Mouse (Mus musculus) cortical plate, adult 2 months (tissue): ENCODE results near the gene Traf4. TPM values are rescaled to one million over a fixed set of nuclear protein-coding genes. Genes with fewer than 3 reads are reported as not detected.
A peak's percentile ranks its signal among the peaks of the same experiment; 100 is the strongest.

Source experiments
- H3K27ac ChIP-seq: fragments of 200-500 bp; 2 replicates; pipeline ENCODE4 v1.5.1; 2012; ENCODE audit warnings: low read length, control low read depth, inconsistent platforms; ENCODE audit not compliant: insufficient read depth
- H3K4me1 ChIP-seq: fragments of 200-500 bp; 2 replicates; pipeline ENCODE4 v1.6.1; 2011; ENCODE audit warnings: low read length; ENCODE audit not compliant: control insufficient read depth, insufficient read depth
- H3K4me3 ChIP-seq: fragments of 200-500 bp; 2 replicates; pipeline ENCODE4 v1.5.1; 2011; ENCODE audit warnings: mild to moderate bottlenecking, low read length, control low read depth; ENCODE audit not compliant: insufficient read depth
- CTCF ChIP-seq: fragments of 200-500 bp; IDR thresholded peaks from 2 replicates; pipeline ENCODE4 v1.5.1; 2011; ENCODE audit warnings: mild to moderate bottlenecking, control low read depth, low read length; ENCODE audit not compliant: insufficient read depth; ENCODE audit errors: extremely low read depth
- POLR2A ChIP-seq: fragments of 200-500 bp; IDR thresholded peaks from 2 replicates; pipeline ENCODE4 v1.6.1; 2011; ENCODE audit warnings: mild to moderate bottlenecking, low read length, control low read depth; ENCODE audit not compliant: insufficient read depth; ENCODE audit errors: extremely low read depth
- polyA plus RNA-seq: library from polyadenylated mRNA; depleted of rRNA; stranded (reverse); fragments of >200 nt; gene quantifications from 2 replicates; pipeline ENCODE4 v1.2.3, GENCODE M21; 2012; rRNA removed

Gene Traf4
- polyA plus RNA-seq, result 17.1 and 19.6 TPM in 2 replicates

- H3K4me1 ChIP-seq, result no peaks in the 10 kb centered on the region
- peak within 1 kb of the TSS; percentile 70 for H3K4me3 ChIP-seq
- TF ChIP-seq CTCF, result no peak
- no peak for TF ChIP-seq POLR2A
- peak within 1 kb of the TSS; percentile 82 for H3K27ac ChIP-seq
Observed at GRCm38 (mm10) chr11:78164924-78165760, at the start of gene Traf4. TSS of gene Traf4 (minus strand) at chr11:78165589.

GRCm38 (mm10) chr11:78213086-78213817, 47.9 kb upstream of the Traf4 start:
- Histone ChIP-seq H3K4me3 (no peak overlapping the region), H3K4me1 (no peaks in the 10 kb centered on the region), H3K27ac (no peak overlapping the region)
- TF ChIP-seq CTCF (no peak), POLR2A (no peak)

- no peaks in the 10 kb centered on the region for H3K4me1 ChIP-seq
- H3K27ac ChIP-seq, result no peak overlapping the region
- no peak overlapping the region for H3K4me3 ChIP-seq
- TF ChIP-seq CTCF (no peak), POLR2A (no peak)
Observed at GRCm38 (mm10) chr11:78211513-78211912, 46.1 kb upstream of the Traf4 start.

GRCm38 (mm10) chr11:78210615-78211014, 45.2 kb upstream of the Traf4 start:
- no peak overlapping the region for H3K4me3 ChIP-seq
- no peak for TF ChIP-seq CTCF
- TF ChIP-seq POLR2A, result no peak
- H3K4me1 ChIP-seq, result 0 out of 2 replicates have a peak, but pooled peaks cover 2% of the 10 kb centered on the region
- no peak overlapping the region for H3K27ac ChIP-seq

GRCm38 (mm10) chr11:78209886-78210285, 44.5 kb upstream of the Traf4 start:
- Histone ChIP-seq H3K27ac (no peak overlapping the region), H3K4me1 (peaks cover 2% of the 10 kb centered on the region; the same call in 1 of the 2 replicates), H3K4me3 (no peak overlapping the region)
- TF ChIP-seq CTCF (no peak), POLR2A (no peak)

- Histone ChIP-seq H3K4me1 (peaks cover 2% of the 10 kb centered on the region; the same call in 1 of the 2 replicates), H3K4me3 (no peak overlapping the region), H3K27ac (no peak overlapping the region)
- TF ChIP-seq POLR2A (no peak), CTCF (no peak)
Observed at GRCm38 (mm10) chr11:78207190-78207589, 41.8 kb upstream of the Traf4 start.

- TF ChIP-seq POLR2A, result no peak
- no peak for TF ChIP-seq CTCF
- no peak overlapping the region for H3K4me3 ChIP-seq
- H3K27ac ChIP-seq, result peak overlapping the region; percentile 45; the same call in 1 of the 2 replicates
- peaks cover 2% of the 10 kb centered on the region; the same call in 1 of the 2 replicates for H3K4me1 ChIP-seq
Observed at GRCm38 (mm10) chr11:78205361-78206206, 40.2 kb upstream of the Traf4 start.

GRCm38 (mm10) chr11:78204287-78204686, 38.9 kb upstream of the Traf4 start:
- no peak for TF ChIP-seq CTCF
- TF ChIP-seq POLR2A, result no peak
- no peak overlapping the region for H3K27ac ChIP-seq
- peaks cover 2% of the 10 kb centered on the region; the same call in 1 of the 2 replicates for H3K4me1 ChIP-seq
- no peak overlapping the region for H3K4me3 ChIP-seq

GRCm38 (mm10) chr11:78202372-78202771, 37.0 kb upstream of the Traf4 start:
- no peak for TF ChIP-seq CTCF
- TF ChIP-seq POLR2A, result no peak
- no peak overlapping the region for H3K27ac ChIP-seq
- H3K4me1 ChIP-seq, result peaks cover 2% of the 10 kb centered on the region; the same call in 1 of the 2 replicates
- no peak overlapping the region for H3K4me3 ChIP-seq
